Mouse (Mus musculus) thymus, postnatal 36 days (tissue): Measurements from ENCODE around the gene Olfr376.

ENCODE experiments used
- DNase-seq, 2 experiments: peaks; one replicate each; pipeline ENCODE4 v3.0.0; 2022; ENCODE audit warnings: mixed read lengths in 2 of 2

Gene Olfr376

DNA sequence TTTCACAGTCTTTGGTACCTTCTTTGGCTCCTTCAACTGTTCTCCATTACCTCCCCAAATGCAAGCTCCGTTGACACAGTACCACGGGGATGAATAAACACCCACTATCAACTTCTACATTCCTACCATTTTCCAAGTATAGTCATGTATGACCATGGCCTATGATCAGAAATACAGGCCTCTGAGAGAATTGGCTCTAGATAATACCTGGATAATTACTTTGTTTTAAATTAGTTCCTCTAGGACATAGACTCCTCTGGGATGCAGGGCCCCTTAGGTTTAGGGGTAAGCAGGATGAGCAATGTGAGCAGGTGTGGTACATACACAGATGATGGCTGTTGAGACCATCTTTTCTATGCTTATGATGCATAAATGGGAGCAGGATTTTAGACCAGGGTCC, at the start of gene Olfr376:
Gene Olfr376 (plus strand): TSS at position 301 of the 400 bp plus-strand sequence.
- no peak for DNase-seq

GRCm38 (mm10) chr11:73323906-73324830, 46.9 kb upstream of the Olfr376 start:
- DNase-seq = no peak

GRCm38 (mm10) chr11:73326485-73326886, 44.6 kb upstream of the Olfr376 start:
- no peak for DNase-seq

DNA sequence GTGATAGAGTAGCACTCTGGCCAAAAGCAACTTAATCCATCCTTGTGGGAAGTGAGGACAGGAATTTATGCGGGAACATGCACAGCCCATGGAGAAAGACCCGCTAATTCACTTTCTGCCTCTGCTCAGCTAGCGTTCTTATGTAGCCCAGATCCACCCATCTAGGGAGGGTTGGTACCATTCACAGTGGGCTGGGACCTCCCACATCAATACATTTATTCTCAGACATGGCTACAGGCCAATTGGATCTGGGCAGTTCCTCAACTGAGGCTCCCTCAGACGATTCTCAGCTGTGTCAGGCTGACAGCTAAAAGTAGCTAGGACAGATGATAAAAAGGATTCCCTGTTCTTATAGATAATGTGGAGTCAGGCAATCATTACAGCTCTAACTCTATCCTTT, 43.7 kb upstream of the Olfr376 start:
- no peak for DNase-seq

GRCm38 (mm10) chr11:73329442-73329841, 41.6 kb upstream of the Olfr376 start, which contains the start of the genes Aspa, Gm49340 and Spata22:
Aspa (minus strand) TSS chr11:73329596.
Gm49340 (plus strand) TSS chr11:73329741.
Spata22 (plus strand) TSS chr11:73329741.
- DNase-seq = no peak

- no peak for DNase-seq
These were observed 37.7 kb upstream of the Olfr376 start for GRCm38 (mm10) chr11:73333357-73333756.

DNA sequence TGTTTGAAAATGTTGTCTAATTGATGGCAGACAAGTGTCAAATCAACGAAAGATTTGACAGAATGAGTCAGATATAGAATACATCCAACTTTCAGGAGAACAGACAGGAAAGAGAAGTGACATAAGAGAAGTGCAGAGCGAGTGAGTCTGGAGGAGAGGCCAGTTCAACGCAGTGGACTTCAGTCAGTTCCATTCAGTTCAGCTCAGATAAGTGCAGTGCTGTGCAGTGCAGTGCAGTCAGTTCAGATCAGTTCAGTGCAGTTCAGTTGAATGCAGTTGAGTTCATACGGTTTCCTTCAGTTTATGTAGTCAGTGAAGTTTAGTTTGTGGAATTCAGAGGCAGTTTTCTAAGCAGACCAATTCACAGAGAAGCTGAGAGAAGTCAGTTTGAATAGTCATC, 34.1 kb upstream of the Olfr376 start:
- no peak for DNase-seq

- no peak for DNase-seq
These were observed 20.6 kb upstream of the Olfr376 start, which contains the start of gene Olfr20 for GRCm38 (mm10) chr11:73350483-73350882. Olfr20 (plus strand) TSS chr11:73350783.

DNA sequence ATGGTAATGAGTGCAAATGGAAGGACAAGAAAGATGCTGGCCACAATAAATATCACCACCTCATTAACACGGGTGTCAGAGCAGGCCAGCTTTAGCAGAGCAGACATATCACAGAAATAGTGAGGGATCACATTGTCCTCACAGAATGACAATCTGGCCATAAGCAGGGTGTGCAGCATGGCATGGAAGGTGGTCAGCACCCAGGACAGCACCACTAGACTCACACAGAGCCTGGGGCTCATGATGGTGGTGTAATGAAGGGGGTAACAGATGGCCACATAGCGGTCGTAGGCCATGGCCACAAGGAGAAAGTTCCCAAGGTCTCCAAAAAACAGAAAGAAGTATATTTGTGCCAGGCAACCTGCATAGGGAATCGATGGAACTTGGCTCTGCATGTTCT, 24.3 kb downstream of the Olfr376 start:
- DNase-seq = no peak

GRCm38 (mm10) chr11:73399514-73399913, 28.5 kb downstream of the Olfr376 start, which contains the start of gene Olfr1:
Olfr1 (minus strand) TSS chr11:73399614.
- no peak for DNase-seq
